Mouse (Mus musculus): ENCODE results near the gene Ndufa7.
"Not testable (repeated sequence)": the region's sequence is repeated elsewhere in the genome, so short reads cannot be mapped to it uniquely, and the experiment has no call there.

- TF ChIP-seq CTCF (IDR thresholded peaks at IDR 0.05; ENCODE audit: low read depth, low read length); POLR2A (IDR thresholded peaks at IDR 0.05; ENCODE audit: borderline replicate concordance, low read depth, low read length): not testable (repeated sequence)
Measured at GRCm38 (mm10) chr17:33823171-33823570, 1.2 kb upstream of the Ndufa7 start.
